Mouse (Mus musculus): ENCODE measurements around the gene Cep170. TPM values are rescaled to one million over a fixed set of nuclear protein-coding genes. Genes with fewer than 3 reads are reported as not detected.

Cep170 gene
- total RNA-seq, 2 experiments from 2014 or later = 30.6 to 39.1 TPM

GRCm38 (mm10) chr1:176826931-176827330 lies 13.1 kb upstream of the Cep170 start:
- intact Hi-C loops (cut with DNase I) = no loop called here
- no peak for DNase-seq

- intact Hi-C loops (cut with DNase I) = no loop called here
- no peak for DNase-seq
Measured at GRCm38 (mm10) chr1:176826186-176826585, 12.3 kb upstream of the Cep170 start.

DNA sequence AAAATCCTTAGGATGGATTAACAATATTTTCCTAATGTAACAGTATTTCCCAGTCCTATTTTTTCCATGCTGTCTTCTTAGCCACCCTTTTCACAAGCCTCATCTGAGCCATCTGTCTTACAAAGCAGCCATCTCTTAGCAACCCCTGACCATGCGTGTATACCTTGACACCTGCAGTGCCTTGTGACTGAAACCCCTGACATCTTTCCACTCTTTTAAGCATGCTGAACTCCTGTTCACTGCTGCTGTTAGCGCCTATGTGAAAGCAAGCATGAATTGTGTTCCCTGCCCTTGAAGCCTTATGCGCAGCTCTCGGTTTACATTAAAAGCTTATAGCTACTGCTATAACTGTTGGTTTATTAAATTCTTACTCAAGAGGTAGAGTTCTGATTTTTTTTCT lies 11.2 kb upstream of the Cep170 start:
- intact Hi-C loops (cut with DNase I) = no loop called here
- DNase-seq = no peak

- intact Hi-C loops (cut with DNase I) = no loop called here
- no peak for DNase-seq
Measured at GRCm38 (mm10) chr1:176824611-176825010, 10.7 kb upstream of the Cep170 start.

DNA sequence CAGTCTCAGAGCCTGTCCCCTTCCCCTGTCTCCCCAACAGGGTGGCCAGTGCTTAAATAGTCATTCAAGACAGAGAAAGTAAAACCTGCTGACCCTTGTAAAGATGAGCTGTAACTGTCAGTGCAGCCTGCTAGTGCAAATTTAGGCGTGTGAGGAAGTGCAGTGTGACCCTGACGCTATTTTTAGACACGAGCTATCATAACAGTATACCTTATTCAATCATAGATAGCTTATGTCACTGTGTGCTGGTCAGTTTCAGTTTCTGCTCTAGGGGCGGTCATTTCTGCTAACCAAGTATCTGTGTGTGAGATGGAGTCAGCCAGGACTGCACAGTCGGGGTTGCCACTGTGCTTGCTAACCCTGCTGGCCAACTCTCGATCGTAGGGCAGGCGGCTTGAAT lies 10.0 kb upstream of the Cep170 start:
- no peak for DNase-seq
- intact Hi-C loops (cut with DNase I) = no loop called here

DNA sequence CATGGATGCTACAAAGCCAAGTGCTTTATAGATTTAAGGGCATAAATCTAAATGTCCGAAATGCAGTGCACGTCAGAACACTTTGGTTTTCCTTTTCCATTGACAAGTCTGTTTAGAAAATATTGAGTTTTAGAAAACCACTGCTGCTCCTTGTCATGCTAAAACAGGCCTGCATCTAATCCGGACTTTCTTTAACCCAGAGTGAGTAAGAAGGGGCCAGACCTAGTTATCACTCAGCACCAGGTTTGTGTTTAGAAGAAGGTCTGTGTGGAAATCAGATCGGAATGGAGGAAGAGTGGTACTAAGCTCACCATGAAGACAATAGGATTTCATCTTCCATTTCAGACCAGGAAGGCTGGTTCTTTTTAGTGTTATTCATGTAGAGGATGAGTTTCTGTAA lies 9.1 kb upstream of the Cep170 start:
- DNase-seq = no peak
- intact Hi-C loops (cut with DNase I) = no loop called here

DNA sequence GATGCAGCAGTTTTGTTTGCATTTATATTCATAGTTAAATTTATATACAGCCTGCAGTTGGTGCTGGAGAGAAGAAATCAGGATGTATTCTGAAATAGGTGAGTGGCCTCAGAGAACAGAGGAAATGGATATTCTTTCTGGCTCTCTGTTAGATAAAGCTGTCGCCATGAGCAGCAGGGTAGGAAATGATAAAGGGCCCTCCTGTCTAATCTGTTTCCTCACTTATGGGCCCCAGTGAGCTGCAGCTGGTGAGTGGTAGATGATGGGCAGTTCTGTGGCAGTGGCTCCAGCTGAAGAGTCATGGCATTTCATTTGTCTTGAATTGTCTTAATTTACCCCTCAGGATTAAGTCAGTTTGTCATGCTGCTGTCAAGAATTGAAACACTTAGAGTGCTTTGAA lies 8.1 kb upstream of the Cep170 start:
- intact Hi-C loops (cut with DNase I) = no loop called here
- no peak for DNase-seq

- DNase-seq = peak; percentile 74 to 78
- intact Hi-C loops (cut with DNase I) = loop anchor here (2.0 kb wide), 1 partner anchor 16 kb away; no protein-coding TSS in a partner anchor
Measured at GRCm38 (mm10) chr1:176818763-176819162, 4.9 kb upstream of the Cep170 start.

GRCm38 (mm10) chr1:176818147-176818546 lies 4.3 kb upstream of the Cep170 start:
- intact Hi-C loops (cut with DNase I) = loop anchor here (2.0 kb wide), 1 partner anchor 17 kb away; no protein-coding TSS in a partner anchor
- DNase-seq = no peak

GRCm38 (mm10) chr1:176816728-176817127 lies 2.9 kb upstream of the Cep170 start:
- intact Hi-C loops (cut with DNase I) = no loop called here
- DNase-seq = no peak

GRCm38 (mm10) chr1:176814591-176815062 lies 760 bp upstream of the Cep170 start, which contains the start of gene Sdccag8:
TSS of gene Sdccag8 (plus strand) at chr1:176814660.
- DNase-seq = peak; percentile 96 to 97
- intact Hi-C loops (cut with DNase I) = no loop called here

DNA sequence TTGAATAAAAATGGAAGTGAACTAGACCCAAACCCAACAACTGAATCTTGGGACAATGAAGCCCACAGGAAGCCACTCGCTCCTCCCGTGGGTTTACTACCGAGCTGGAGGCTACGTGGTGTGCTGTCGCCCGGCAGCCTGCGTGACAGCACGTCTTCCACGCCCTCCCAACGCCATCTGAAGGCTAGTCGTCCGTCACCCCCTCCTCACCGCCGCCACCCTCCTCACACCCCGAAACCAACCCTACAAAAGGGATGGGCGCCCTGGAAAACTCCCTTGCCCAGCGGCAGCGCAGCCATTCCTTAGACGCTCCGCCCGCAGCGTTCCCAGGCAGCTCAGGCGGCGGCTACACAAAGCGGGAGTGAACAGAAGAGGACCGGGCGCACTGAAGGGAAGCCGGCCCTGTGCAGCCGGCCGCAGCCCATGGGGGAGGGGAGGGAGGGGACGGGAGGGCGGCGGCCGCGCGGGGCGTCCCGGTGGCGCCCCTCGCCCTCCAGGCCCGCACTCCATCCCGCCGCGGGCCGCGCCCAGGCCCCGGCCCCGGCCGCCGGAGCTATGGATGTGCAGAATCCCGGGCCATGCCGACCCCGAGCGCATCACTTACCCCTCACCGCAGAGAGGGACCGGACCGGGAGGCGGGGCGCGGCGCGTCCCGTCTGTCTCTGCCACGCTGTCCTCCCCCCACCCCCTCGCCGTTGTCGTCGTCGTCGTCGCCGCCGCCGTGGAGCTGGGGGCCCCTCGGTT lies 403 bp downstream of the Cep170 start:
- intact Hi-C loops (cut with DNase I) = no loop called here
- DNase-seq = peak; percentile 78 to 81

- intact Hi-C loops (cut with DNase I) = no loop called here
- DNase-seq = no peak
Measured at GRCm38 (mm10) chr1:176812491-176813291, 1.2 kb downstream of the Cep170 start.

DNA sequence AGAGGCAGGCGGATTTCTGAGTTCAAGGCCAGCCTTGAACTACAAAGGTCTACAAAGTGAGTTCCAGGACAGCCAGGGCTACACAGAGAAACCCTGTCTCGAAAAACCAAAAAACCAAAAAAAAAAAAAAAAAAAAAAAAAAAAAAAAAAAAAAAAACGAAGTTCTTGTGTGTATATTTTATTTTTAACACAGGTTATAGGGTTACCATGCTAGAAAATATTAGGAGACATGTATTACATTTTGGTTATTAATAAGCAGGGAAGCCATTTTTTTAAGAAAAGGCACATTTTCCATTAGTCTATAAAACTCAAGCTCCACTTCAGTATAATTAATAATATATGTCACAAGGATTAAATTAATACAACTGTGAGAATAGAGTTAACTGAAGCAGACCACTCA lies 2.0 kb downstream of the Cep170 start:
- intact Hi-C loops (cut with DNase I) = no loop called here
- no peak for DNase-seq

- intact Hi-C loops (cut with DNase I) = no loop called here
- DNase-seq = no peak
Measured at GRCm38 (mm10) chr1:176810161-176810560, 3.7 kb downstream of the Cep170 start.

GRCm38 (mm10) chr1:176800728-176801365 lies 13.0 kb downstream of the Cep170 start:
- DNase-seq = peak; percentile 79 to 82
- intact Hi-C loops (cut with DNase I) = no loop called here

- intact Hi-C loops (cut with DNase I) = no loop called here
- no peak for DNase-seq
Measured at GRCm38 (mm10) chr1:176798673-176799072, 15.2 kb downstream of the Cep170 start.

DNA sequence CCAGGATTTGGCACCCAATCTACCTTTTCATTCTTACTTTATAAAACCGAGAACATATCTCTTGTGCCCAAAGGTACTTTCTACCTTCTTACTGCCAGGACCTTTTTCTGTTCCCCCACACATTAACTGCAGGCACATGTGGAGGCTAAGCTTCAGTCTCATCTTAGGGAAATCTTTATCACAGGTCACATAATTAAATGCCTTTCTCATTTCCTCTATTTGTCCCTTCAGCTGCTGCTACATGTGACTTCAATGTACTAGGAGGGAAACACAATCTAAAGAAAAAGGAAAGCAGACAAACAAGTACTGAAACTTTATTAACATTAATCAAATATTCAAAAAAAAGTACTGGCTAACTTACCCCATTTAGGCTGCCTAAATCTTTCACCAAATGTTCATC lies 21.7 kb downstream of the Cep170 start:
- DNase-seq = no peak
- intact Hi-C loops (cut with DNase I) = no loop called here

GRCm38 (mm10) chr1:176789326-176789725 lies 24.5 kb downstream of the Cep170 start:
- DNase-seq = no peak
- intact Hi-C loops (cut with DNase I) = no loop called here

DNA sequence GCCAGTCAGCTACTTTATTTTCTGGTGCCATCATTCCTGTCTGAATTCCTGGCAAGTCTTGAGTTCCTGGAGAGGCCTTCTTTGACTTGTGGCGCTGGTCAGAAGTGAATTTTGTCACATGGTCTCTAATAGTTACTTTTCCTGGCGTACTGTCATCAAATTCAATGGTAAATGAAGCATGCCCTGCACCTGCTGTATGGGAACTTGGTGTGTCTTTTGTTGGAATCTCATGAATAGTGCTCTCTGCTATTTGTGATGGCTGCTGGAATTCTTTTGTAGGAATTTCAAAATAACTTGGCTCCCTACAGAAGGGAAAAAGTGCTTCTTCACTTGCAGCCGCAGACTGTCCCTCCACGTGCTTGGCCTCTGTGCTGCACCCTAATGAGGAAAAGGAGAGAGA lies 39.3 kb downstream of the Cep170 start:
- DNase-seq = no peak
- intact Hi-C loops (cut with DNase I) = loop anchor here (10.0 kb wide), 1 partner anchor 1880 kb away; no protein-coding TSS in a partner anchor

- no peak for DNase-seq
- intact Hi-C loops (cut with DNase I) = loop anchor here (5.0 kb wide), 1 partner anchor 90 kb away; no protein-coding TSS in a partner anchor
Measured at GRCm38 (mm10) chr1:176762295-176762694, 51.6 kb downstream of the Cep170 start.
